Mouse (Mus musculus): ENCODE data around the gene Fam234a.

GRCm38 (mm10) chr17:26244101-26244841 lies at the start of gene Fam234a:
- no peak for TF ChIP-seq POLR2A (IDR thresholded peaks at IDR 0.05; ENCODE audit: low read depth, low read length)
- no peak for TF ChIP-seq CTCF (IDR thresholded peaks at IDR 0.05; ENCODE audit: extremely low read depth, insufficient read depth, insufficient read length, insufficient replicate concordance)
